Mouse (Mus musculus): ENCODE results near the gene Blmh. TPM values are rescaled to one million over a fixed set of nuclear protein-coding genes. Genes with fewer than 3 reads are reported as not detected.

Blmh gene
- total RNA-seq, 2 experiments from 2014 or later: 36.8 to 41.5 TPM

Other genes with a start within 250 kb of the Blmh start
- 1 to 10 TPM; 3.7 to 4.2 TPM for gene Trarg1, start 245.0 kb upstream of the Blmh start, total RNA-seq (2021)
- gene Gosr1, start 161.2 kb upstream of the Blmh start, total RNA-seq (2021): 10 to 100 TPM; 25.2 to 26.7 TPM
- gene Cpd, start 77.8 kb upstream of the Blmh start, total RNA-seq (2021): 10 to 100 TPM; 36.7 to 43.9 TPM
- gene Tmigd1, start 22.6 kb upstream of the Blmh start, total RNA-seq (2021): under 1 TPM; 0.45 to 0.47 TPM
- gene Slc6a4, start 73.8 kb downstream of the Blmh start, total RNA-seq (2021): under 1 TPM; 0.52 to 0.67 TPM
- gene Nsrp1, start 153.6 kb downstream of the Blmh start, total RNA-seq (2021): 10 to 100 TPM in 1 of 2 experiments, 1 to 10 TPM in 1; 8.2 to 11.5 TPM